Mouse (Mus musculus) heart, postnatal 0 days (tissue): ENCODE results near the gene Lkaaear1.

Source experiments
- CTCF ChIP-seq: IDR thresholded peaks from 2 replicates; pipeline ENCODE4 v1.5.1; 2016; ENCODE audit warnings: antibody characterized with exemption, control low read depth, low read depth
- EP300 ChIP-seq: IDR thresholded peaks from 2 replicates; pipeline ENCODE4 v1.6.1; 2016; ENCODE audit warnings: antibody characterized with exemption, low read depth

- TF ChIP-seq EP300 (no peak), CTCF (no peak)
These were observed 23.3 kb downstream of the Lkaaear1 start for GRCm38 (mm10) chr2:181674934-181675333.
